Mouse (Mus musculus) embryonic fibroblast, embryonic 13.5 days (primary cell): ENCODE measurements around the gene March4. TPM values are rescaled to one million over a fixed set of nuclear protein-coding genes. Genes with fewer than 3 reads are reported as not detected.

Source experiments
- H3K27ac ChIP-seq: 2 replicates; pipeline ENCODE4 v1.5.1; 2012; ENCODE audit warnings: low read length, control low read depth, inconsistent platforms; ENCODE audit not compliant: insufficient read depth
- H3K4me1 ChIP-seq: 2 replicates; pipeline ENCODE4 v1.6.1; 2011; ENCODE audit warnings: low read length; ENCODE audit not compliant: control insufficient read depth, insufficient read depth
- H3K4me3 ChIP-seq: 2 replicates; pipeline ENCODE4 v1.5.1; 2011; ENCODE audit warnings: mild to moderate bottlenecking, control low read depth, low read length; ENCODE audit not compliant: insufficient read depth
- CTCF ChIP-seq: IDR thresholded peaks from 2 replicates; pipeline ENCODE4 v1.5.1; 2011; ENCODE audit warnings: mild to moderate bottlenecking, control low read depth, low read length, moderate library complexity, borderline replicate concordance; ENCODE audit not compliant: insufficient read depth
- POLR2A ChIP-seq: IDR thresholded peaks from 2 replicates; pipeline ENCODE4 v1.6.1; 2011; ENCODE audit warnings: low read depth, mild to moderate bottlenecking, control low read depth, low read length, moderate library complexity
- polyA plus RNA-seq: library from polyadenylated mRNA; stranded (reverse); fragments of >200 nt; gene quantifications from 2 replicates; pipeline ENCODE4 v1.2.4, GENCODE M21; 2011; ENCODE audit warnings: low read depth; ENCODE audit not compliant: missing spikeins, insufficient read length

Gene March4
- polyA plus RNA-seq, 1 experiment: 0.11 TPM

DNA sequence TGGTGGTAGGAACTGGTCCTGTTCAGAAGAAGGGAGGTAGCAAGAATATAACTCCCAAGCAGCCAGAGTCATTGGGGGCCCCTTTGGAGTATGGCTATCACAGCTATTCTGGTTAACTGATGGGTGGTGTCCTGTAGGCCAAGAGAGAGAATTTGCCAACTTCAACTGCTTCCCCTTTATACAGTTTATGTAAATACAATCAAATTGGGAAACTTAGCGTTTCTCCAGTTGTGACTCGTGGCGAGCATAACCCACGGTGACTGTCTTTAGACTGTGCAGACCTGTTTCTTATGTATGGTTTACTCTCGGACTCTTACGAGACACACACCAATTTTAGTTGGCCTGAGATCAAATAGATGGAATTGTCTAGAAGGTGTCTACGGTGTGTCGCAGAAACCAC, 32.0 kb upstream of the March4 start:
- no peak overlapping the region for H3K27ac ChIP-seq
- TF ChIP-seq POLR2A (no peak), CTCF (no peak)
- no peaks in the 10 kb centered on the region for H3K4me1 ChIP-seq
- no peak overlapping the region for H3K4me3 ChIP-seq

DNA sequence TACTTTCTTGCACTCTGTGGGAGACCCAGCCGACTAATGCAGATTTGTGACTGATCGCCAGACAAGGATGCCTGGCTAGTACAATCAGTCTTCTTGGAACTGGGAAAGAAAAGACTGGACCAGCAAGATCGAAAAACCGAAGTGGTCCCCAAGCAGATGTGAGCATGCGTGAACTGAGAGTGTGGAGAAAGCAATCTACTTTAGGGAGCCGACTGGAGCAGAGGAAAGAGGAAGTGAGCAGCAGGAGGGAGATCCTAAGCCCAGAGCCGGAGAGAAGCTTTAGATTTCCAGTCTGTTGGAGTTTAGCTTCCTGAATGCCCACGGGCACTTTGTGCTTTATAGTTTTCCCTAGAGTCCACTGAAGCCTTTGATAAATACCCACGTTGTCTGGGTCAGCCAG, 30.3 kb upstream of the March4 start:
- Histone ChIP-seq H3K4me3 (no peak overlapping the region), H3K4me1 (no peaks in the 10 kb centered on the region), H3K27ac (no peak overlapping the region)
- no peak for TF ChIP-seq POLR2A
- TF ChIP-seq CTCF: no peak

DNA sequence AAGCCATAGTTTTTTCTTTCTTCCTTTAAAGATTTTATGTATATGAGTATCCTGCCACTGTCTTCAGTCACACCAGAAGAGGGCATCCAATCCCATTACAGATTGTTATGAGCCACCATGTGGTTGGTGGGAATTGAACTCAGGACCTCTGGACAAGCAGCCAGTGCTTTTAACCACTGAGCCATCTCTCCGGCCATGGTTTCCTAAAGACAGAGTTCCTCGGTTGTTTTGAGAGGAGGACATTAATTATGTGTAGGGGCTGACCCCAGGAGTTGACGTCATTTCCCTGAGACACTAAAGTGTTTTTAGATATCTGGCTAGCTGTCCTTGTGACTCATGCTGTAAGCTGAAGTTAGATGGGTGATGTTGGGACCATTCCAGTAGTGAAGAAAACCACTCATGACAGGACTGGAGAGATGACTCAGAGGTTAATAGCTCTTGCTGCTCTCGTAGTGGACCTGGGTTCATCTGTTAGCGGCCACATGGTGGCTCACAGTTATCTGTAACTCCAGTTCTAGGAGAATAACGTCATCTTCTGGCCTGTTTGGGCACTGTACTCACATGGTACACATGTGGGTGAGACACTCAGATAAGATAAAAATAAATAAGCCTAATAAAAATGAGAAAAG, 27.7 kb upstream of the March4 start:
- H3K4me3 ChIP-seq: no peak overlapping the region
- H3K27ac ChIP-seq: no peak overlapping the region
- TF ChIP-seq CTCF (no peak), POLR2A (no peak)
- H3K4me1 ChIP-seq: no peaks in the 10 kb centered on the region

DNA sequence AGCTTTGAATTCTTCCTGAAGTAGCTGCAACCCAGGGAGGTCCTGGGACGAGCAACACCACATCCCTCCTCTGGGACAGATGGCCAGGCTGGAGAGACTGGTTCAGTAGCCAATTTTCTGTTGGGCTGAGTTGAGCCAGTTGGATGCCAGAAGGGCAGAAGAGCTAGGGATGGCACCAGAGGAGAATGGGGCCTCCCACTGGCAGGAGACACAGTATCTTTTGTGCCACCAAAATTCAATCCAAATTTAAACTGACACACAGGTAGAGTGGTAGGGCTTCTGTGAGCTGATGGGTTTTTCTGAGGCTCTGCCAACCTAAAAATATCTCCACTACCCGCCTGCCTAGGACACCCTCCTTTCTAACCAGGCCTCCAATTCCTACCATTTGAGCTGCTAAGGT, 21.9 kb upstream of the March4 start:
- Histone ChIP-seq H3K27ac (no peak overlapping the region), H3K4me3 (no peak overlapping the region), H3K4me1 (no peaks in the 10 kb centered on the region)
- no peak for TF ChIP-seq CTCF
- TF ChIP-seq POLR2A: no peak

DNA sequence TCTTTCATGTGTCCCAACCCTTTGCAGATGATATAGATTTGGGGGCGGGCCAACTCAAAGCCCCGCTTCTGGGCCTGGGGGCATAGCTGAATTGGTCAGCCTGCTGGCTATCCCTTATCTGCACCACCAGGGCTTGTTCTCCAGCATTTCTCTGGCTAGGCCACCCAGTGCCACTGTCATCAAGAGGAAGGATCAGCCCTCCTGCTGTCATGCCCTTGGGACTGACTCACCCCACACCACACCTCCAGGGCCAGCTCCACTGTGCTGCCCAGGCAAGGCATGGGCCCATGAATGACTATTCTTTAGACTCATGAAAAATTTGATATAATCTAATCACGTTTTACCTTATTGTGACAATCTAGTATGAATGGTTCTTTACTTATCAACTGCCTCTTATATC, 19.7 kb upstream of the March4 start:
- no peaks in the 10 kb centered on the region for H3K4me1 ChIP-seq
- TF ChIP-seq POLR2A: no peak
- no peak overlapping the region for H3K4me3 ChIP-seq
- H3K27ac ChIP-seq: no peak overlapping the region

DNA sequence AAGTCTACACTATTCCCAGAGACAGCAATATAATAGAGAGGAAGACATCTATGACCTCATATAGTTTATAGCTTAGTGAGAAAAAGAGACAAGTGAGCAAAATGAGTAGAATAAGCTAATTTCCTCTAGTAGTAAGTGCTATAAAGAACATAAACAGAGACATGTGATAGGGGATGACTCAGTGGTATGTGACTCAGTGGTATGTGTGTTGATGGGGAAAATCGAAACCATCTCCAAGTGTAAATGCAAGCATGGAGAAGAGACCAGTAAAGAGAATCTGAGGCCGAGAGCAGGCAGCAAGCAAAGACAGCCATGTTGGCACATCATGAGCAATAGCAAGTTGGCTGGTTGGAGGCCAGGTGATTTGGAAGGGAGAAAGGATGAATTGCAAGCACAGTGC, 13.6 kb upstream of the March4 start:
- H3K4me3 ChIP-seq: no peak overlapping the region
- TF ChIP-seq CTCF: no peak
- no peaks in the 10 kb centered on the region for H3K4me1 ChIP-seq
- no peak overlapping the region for H3K27ac ChIP-seq

DNA sequence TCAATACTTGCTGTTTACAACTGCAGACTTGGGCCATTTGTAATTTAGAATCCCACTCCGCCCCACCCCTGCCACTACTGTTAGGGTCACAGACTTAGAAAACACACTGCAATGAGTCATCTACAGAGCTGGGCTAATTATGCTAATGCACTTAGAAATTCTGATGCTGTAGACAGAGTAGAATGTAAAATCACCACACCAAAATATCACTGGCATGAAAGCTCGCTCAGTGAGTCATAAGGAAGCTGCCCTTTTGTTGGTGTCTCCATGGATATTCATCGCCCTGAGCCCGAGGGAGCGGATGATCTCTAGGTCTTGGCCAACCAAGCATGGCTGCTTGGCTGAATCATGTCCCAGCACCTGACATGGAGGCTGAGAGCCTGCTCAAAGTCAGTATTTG, 1.5 kb upstream of the March4 start:
- no peak overlapping the region for H3K27ac ChIP-seq
- TF ChIP-seq POLR2A (no peak), CTCF (no peak)
- no peaks in the 10 kb centered on the region for H3K4me1 ChIP-seq
- H3K4me3 ChIP-seq: no peak overlapping the region

DNA sequence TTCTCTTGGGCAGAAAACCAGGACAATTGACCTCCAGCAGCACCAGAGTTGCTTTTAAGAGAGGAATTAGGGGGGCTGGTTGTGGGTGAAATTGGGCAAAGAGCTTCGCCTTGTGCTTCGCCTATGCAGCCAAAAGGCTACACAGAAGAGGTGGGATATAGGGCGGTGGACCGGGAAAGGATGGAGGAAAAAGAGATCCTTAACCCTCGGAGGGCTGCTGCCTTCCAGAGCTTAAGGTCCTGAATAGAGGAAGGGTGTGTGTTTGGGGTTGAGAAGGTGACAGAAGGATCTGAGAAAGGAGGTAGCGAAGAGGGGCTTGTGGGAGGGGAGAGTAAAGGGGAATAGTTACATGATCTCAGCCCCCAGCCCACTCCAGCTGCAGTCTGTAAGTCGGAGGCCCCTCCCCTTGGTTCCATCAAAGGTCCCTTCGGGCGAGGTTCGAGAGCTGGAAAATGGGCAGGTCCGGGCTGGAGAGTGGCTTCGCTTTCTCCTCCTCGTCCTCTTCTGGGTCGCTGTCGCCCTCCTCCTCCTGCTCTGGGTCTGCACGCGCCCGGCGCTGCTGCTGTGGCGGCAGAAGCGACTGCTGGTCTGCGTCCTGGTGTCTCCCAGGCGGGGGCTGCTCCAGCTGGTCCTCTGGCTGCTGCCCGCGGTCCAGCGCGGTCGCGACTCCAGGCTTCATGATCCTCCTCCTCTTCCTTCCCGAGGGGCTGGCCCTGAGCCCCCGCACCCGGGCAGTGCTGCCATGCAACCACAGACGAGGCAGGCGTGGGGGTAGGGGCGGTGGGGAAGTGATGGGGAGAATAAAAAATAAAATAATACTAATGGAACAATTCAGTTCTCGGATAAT, 782 bp downstream of the March4 start:
- H3K4me3 ChIP-seq: no peak overlapping the region
- H3K27ac ChIP-seq: no peak overlapping the region
- TF ChIP-seq CTCF: no peak
- TF ChIP-seq POLR2A: no peak
- H3K4me1 ChIP-seq: no peaks in the 10 kb centered on the region

DNA sequence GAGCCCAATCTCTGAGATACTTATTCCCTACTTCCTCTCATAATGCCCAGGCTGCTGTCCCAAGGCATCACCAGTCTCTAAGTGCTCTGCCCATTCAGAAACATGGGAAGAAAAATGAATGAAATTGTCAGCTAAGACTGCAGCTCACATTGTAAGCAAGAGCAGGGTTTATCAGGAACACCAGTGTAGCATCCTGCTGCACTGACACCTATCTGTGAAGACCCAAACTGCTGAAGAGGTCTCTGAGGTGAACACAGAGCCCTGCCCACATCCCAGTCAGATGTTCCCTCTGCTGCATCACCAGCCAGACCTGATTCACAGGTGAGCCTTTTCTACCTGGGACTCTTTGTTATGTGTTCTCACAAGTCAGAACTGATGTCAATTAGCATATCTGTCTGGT, 3.3 kb downstream of the March4 start:
- TF ChIP-seq CTCF (no peak), POLR2A (no peak)
- Histone ChIP-seq H3K4me3 (no peak overlapping the region), H3K27ac (no peak overlapping the region), H3K4me1 (no peaks in the 10 kb centered on the region)

DNA sequence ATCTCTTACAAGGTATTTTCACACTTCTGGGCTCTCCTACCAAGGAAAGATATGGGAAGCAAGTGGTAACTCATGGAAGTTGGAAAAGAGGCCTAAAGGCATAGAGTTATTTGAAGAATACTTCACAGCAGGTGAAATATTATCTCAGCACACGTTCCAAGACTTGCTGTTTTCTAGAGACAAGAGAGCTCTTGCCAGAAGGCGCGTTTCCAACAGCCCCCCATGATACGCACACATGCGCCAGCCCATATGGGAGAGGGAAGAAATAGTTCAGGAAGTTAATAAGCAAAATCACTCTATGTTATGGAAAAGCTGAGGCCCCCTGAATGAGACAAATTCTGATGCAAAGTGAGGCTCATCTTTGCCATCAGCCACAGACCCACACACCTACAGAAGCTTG, 3.8 kb downstream of the March4 start:
- Histone ChIP-seq H3K4me1 (no peaks in the 10 kb centered on the region), H3K27ac (no peak overlapping the region), H3K4me3 (no peak overlapping the region)
- TF ChIP-seq CTCF (no peak), POLR2A (no peak)
